Mouse (Mus musculus): ENCODE results near the gene Ngrn.

DNA sequence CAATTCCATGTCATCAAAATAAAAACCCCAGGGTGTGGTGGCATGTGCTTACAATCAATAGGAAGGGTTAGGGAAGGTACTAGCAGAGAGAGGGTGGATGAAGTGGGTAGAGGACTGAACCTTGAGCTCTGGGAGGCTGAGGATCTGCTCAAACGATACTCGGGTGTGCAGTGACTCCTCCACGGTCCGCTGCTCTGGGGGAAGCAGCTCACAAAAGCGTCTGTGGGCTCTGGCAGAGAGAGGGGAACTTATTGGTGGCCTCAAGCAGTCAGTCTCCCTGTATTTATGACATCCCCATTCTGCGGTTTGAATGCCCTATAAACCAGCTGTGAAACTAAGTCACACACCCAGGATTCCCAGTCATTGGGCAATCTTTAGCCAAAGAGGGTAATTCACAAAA is 30.8 kb upstream of the Ngrn start:
- no peak for TF ChIP-seq GATA1 (IDR thresholded peaks at IDR 0.05; ENCODE audit: borderline replicate concordance, low read length)
- TF ChIP-seq FLI1 (IDR thresholded peaks at IDR 0.05; ENCODE audit: low read length): no peak

All from megakaryocyte, embryonic 14.5 days (primary cell).